Mouse (Mus musculus): ENCODE results near the gene Casq2.

- TF ChIP-seq CTCF (IDR thresholded peaks at IDR 0.05; ENCODE audit: low read depth) (no peak), EP300 (IDR thresholded peaks at IDR 0.05; ENCODE audit: low read depth) (no peak)
These were observed 102.8 kb downstream of the Casq2 start for GRCm38 (mm10) chr3:102188972-102189371.

Measured in liver, postnatal 0 days (tissue).